Mouse (Mus musculus): ENCODE results near the gene Paqr9.

Gene Paqr9

DNA sequence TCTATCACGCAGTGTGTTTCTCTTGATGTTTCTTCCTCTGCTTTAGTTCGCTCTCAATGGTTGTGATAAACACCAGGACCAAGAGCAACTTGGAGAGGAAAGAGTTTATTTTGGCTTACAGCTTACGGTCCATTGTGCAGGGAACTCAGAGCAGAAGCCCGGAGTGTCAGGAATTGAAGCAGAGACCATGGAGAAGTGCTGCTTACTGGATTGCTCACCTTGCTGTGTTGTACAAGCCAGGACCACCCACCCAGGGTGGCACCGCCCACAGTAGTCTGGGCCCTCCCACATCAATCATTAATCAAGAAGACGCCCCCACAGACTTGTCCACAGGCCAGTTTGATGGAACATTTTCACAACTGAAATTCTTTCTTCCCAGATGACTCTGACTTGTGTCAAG, 18.0 kb downstream of the Paqr9 start:
- DNase-seq (ENCODE audit: low spot score in 2 of 2): no peak

DNA sequence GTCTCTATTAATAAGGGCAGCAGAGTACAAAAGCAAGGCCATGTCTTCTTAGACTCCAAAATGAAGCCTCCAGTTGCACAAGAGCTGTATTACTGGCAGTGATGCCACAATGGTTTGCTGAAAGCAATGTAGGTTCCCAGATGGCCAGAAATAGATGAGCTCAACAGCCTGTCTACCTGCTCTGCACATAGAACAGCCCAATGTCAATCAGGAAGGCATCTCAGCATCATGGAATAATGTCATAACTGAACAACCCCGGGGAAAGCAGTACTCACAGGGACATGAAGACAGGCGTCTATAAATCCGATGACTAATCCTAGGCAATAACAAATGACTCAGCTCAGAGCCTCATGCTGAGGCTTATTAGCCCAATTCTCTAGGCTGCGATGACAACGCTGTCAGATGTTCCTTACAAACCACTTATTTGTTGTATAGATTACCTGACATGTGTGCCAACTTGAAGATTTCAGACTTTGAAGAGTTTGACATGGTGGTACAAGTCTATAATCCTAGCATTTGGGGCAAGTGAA, 19.0 kb downstream of the Paqr9 start:
- DNase-seq (ENCODE audit: low spot score in 2 of 2): no peak

DNA sequence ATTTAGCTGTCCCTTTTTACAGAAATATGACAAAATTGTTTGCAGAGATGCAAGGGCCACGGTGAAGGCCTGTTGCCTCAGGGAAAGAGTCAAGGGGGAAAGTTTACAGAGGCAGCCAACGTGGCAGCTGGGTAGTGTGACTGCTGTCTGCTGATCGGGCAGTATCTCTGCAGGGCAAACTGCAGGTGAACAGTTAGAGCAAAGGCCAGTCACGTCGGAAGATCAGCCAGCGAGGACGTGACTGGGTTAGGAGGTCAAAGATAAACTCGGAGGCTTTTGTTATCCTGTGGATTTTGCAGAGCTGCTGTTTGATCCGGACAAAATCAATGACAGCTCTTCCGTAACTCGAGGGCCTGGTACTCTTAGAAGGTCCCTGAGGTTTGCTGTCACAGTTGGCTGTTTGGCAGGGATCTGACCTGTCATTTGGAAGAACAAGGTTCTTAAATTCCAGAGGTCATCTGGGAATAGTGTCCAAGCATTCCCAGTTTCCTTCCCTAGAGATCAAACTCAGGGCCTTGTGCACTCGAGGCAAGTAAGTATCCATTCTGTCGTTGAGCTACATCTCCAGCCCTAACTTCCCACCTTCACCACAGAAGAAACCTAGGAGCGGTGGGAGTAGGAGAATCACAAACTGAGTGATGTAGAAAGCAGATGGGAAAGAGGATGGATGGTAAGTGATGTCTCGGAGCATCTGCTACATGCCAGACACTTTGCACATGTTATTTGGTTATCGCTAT, 21.7 kb downstream of the Paqr9 start:
- DNase-seq (ENCODE audit: low spot score in 2 of 2): no peak

DNA sequence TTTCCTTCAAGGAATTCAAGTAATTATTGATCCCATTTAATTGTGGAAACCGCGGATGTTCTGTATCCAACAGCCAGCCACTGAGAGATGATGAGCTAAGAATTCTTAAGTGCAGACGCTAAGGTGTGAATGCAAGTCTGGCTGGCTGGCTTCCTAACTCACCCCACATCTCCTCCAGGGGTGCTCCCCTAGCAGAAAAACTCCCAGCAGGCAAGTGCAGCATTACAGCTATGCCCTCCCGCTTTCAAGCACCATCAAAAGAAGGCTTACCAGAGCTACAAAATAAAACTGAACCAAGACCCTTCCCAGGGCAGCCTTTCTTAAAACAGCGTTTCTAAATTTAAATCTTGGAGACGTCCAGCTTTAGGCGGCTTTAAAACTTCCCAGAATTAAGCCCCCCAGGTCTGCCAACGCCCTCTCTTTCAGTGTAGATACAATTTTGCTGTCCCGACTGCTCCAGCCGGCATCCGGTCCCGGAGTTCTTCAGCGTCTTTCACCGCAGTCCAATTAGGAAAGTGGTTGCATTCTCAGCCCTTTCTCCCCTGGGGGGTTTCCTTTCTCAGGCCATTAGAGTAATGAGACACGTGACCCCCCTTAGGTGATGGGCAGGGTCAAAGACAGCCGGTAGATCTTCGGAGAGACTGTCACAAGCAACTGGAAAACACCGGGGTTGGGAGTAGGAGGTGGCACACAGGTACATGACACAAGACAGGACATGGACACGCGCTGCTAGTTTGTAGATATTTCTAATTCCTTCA, 22.5 kb downstream of the Paqr9 start:
- no peak for DNase-seq (ENCODE audit: low spot score in 2 of 2)

DNA sequence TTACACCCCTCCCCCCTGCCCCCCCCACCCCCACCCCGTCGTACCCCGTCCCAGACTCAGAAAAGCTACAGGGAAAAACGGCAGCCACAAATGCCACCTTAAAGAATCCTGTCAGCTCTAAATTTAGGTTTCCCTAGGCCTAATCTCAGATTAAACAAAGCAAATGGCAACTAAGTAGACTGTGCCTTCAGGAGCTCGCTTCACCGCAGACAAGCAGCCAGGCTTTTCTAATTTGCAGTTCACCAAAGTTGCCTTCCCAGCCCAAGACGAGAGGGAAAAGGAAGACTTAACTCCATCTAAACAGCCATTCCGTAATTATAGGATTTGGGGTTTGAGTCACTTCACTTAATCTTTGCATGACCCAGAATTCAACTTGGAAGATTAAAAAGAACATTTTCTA, 23.1 kb downstream of the Paqr9 start:
- DNase-seq (ENCODE audit: low spot score in 2 of 2): no peak

DNA sequence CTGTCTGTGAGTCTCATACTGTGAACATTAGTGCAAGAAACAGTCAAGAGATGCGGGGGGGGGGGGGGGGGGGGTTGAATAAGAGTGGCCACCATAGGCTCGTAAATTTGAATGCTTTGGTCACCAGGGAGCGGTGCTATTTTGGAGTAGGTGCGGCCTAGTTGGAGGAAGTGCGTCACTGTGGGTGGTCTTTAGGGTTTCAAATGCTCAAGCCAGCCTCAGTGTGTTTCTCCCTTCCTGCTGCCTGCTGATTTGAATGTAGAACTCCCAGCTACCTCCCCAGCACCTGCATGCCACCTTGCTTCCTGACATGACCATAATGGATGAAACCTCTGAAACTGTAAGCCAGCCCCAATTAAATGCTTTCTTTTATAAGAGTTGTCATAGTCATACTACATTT, 26.6 kb downstream of the Paqr9 start:
- no peak for DNase-seq (ENCODE audit: low spot score in 2 of 2)

DNA sequence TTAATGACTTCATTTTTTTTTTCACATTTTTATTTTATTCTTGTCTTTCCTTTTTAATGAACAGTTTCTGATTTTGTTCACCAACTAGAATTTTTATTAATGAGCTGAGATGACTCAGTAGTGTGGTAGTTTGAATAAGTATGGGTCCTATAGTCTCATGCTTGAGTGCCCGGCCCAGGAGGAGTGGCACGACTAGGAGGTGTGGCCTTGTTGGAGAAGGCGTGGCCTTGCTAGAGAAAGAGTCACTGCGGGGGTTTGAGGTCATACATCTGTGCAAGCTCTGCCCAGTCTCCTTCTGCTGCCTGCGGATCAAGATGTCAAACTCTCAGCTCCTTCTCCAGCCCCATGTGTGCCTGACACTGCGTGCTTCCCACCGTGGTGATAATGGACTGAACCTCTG, 28.6 kb downstream of the Paqr9 start:
- DNase-seq (ENCODE audit: low spot score in 2 of 2): no peak

DNA sequence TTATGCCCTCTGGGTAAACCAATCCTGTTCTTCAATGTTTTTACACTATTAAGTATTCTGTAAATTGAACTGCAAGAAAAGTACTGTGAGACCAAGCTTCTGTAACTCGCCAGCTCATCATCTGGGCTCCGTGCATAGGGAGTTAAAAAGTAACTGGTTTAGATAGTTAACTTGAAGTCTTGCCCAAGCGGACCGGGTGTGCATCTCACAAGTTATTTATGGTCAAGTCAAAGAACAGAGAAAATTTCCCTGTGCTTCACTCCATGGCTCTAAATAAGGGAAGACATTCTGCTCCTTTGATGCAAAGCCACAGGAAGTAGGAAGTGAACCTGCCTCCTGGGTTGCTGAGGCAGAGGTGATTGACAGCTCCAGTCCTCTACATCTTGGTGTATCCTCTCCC, 34.8 kb downstream of the Paqr9 start:
- no peak for DNase-seq (ENCODE audit: low spot score in 2 of 2)

DNA sequence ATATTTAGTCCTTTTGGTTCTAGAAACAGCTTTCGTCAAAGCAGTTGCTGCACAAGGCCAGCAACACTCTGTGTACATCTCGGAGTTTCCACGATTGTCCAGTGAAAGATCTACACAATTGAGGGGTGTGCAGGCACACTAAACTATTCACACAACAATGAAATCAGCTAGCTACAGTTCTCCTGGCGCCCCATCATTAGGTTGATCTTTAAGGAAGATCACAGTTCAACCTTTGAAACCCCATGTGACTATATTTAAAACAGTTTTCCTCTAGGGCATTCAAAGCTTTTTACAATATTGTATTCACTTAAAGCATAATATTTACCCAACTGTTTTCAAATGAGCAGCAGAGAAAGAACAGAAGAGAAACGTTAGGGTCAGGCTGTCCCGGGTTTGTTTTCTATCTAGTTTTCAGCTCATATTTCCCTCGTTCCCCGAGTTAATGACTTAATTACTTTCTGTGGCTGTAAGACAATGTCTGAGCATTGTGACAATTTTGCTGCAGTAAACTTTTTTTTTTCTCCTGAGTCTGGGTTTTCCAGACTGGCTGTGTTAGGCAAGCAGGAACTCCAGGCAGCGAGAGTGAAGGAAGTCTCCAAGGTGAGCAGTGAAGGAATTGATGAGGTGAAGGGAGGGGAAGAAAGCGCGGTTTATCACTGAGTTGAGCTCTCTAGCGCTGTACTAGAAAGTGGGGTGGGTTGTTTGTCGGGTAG, 38.2 kb downstream of the Paqr9 start:
- DNase-seq (ENCODE audit: low spot score in 2 of 2): no peak

DNA sequence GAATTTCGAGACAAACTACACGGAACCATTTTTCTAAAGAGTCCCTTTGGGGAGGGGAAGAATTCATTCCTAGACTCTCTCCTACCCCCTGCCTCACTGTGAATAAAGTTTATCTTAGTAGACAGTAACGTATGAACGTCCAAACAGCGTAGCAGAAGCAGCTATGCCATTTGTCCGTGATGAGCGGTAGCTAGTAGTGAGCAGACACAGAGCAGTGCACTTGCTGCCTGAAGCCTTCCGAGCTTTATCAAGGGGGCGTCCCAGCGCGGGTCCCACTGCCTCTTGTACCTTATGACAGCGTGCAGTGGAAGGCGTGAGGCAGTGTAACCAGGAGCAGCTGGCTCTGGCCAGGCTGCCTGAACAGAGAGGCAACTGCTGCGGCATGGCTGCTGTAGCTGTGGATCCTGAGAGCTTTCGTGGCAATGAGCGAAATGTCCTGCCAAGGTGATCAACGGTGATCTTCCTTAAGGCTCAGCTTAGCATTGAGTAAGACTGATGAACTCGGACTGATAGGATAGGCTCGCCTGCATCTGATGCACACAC, 38.8 kb downstream of the Paqr9 start:
- no peak for DNase-seq (ENCODE audit: low spot score in 2 of 2)

DNA sequence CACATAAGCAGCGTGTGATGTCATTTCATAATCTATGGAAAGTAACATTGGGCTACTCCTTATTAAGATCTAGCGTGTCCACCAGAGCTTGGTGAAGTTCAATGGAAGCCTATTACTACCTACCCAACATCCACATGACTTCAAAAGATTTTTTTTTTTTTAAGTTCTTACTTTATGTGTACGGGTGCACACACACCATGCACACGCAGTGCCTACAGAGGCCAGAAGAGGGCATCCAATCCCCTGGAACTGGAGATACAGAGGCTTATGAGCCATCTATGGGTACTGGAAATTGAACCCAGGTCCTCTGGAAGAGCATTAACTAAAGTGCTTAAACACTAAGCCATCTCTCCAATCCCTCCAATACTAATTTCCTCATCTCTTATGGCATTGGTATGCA, 39.9 kb downstream of the Paqr9 start:
- DNase-seq (ENCODE audit: low spot score in 2 of 2): no peak

DNA sequence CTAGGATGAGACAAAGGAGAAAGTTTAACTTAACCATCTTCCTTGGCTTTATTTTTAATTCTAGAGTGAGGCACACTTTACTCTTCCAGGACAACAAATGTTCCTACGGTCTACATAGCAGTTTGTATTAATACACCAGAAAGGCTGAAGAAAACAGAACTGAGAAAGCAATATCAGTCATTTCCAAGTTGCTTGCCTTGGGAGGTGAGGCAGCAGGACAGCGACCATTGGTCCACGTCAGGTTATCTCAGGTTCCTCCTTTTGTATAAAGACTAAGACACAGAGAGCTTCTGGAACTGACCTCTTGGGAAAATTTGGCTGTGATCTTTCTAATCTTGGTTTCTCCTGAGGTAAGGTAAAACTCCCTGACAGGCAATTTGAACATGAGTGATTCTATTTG, 43.4 kb downstream of the Paqr9 start:
- DNase-seq (ENCODE audit: low spot score in 2 of 2): no peak

DNA sequence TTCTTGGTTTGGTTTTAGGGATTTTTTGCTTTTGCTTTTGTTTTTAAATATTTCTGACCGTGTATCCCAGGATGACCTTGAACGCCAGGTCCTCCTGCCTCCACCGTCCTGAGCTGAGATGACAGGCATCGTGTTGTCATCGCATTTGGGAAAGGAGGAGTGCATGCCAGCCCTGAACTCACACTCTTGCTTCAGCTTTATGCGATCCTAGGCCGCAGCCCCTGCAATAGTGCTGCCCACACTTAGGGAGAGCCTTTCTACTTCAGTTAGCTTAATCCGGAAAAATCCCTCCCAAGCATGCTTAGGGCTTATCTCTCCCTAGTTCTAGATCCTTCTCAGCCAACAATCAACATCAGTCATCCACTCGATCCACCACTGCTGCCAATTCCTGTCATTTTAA, 43.9 kb downstream of the Paqr9 start:
- DNase-seq (ENCODE audit: low spot score in 2 of 2): no peak

DNA sequence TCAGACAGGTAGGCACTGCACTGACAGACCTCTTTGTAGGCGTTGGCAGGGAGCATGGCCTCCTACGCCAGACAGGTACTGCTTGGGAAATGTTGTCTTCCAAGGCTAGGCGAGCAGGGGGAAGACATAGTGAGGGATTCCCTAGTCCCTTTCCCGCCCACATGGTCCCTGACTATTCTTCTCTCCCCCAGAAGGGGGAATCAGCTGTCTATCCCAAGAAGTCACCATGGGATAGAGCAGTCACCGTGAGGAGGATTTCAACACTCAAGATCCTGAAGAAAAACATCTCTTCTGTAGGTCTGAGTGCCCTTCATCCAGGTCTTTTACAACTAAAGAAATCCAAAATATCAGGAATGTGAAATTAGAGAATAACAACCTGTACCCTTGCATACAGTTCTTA, 47.7 kb downstream of the Paqr9 start:
- DNase-seq (ENCODE audit: low spot score in 2 of 2): no peak

DNA sequence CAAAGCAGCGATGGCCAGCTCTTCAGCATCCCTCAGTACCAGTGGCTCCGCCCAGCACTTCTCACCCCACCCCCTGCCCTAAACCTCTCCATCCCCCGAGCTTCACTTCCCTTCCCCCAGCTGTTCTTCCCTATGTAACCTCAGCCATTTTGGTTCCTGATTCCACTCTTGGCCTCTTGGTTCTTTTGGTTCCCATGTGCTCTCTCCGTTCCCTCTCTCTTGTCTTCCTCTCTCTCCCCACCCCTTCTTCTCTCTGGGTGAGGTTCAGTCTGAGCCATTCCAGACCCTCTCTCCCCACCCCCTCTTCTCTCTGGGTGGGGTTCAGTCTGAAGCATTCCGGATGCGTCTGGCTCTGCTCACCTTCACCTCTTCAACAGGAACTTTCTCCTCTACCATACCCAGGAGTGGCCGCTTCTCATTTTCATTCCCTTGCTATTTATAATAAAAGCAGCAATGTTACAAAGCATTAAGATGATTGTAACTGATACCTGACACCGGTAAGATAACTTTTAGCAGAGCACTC, 52.9 kb downstream of the Paqr9 start:
- no peak for DNase-seq (ENCODE audit: low spot score in 2 of 2)

DNA sequence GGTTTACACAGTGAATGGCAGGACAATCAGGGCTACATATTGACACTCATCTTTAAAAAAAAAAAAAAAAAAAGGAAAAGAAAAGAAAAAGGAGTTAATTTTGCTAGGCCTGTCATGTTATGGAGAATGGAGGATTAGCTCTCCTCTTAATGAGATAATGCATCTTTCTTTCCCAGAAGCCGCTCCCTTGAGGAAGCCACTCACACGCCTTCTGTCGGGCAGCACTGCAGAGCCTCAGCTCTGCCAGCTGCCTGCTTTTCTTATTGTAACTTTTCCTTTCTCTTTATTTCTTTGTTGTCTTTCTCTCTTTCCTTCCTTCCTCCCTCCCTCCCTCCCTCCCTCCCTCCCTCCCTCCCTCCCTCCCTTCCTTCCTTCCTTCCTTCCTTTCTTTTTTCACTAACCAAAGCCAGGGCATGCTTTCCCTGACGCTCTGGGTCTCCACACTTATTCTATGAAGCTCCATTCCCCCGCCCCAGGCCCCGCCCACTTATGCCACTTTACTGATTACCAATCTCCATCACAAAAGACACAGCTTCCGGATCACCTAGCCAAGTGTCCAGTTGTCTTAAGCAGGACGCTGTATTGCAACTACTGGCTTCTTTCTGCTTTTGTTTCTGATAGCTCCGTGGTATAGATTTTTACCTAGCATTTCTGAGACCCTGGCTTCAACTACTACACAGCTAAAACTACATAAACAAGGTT, 54.1 kb downstream of the Paqr9 start:
- no peak for DNase-seq (ENCODE audit: low spot score in 2 of 2)

DNA sequence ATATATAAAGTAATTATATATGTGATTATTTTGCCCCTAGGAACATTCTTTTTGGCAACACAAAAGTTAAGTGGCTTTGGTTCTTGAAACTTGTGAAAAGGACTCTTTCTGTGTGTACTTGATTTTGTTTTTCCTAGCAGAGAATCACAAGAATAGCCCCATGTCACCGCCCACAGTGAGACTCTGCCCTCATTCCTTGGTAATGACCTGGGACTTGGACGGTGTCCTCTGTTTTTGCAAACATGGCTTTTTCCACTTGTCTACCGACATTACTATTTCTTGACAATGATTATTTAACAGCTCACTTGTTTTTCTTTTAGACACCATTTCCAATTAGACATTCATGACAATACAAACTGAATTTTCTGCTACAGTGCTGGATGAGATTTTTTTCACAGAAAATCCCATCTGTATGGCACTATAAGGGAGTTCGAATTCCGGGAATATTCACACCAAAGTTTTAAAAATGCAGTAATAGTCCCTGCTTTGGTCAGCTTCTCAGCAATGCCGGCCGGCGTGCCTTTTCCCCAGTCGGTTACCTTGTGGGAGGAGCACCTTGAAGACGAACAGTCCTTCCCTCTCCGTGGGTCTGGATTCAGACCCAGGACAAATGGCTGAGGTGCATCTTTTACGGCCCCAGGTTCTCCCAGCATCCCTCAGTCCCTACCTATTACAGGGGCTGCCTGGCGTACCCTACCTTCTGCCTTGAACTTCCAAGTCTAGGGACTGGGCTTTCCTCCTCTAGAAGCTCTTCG, 55.6 kb downstream of the Paqr9 start:
- DNase-seq (ENCODE audit: low spot score in 2 of 2): no peak

DNA sequence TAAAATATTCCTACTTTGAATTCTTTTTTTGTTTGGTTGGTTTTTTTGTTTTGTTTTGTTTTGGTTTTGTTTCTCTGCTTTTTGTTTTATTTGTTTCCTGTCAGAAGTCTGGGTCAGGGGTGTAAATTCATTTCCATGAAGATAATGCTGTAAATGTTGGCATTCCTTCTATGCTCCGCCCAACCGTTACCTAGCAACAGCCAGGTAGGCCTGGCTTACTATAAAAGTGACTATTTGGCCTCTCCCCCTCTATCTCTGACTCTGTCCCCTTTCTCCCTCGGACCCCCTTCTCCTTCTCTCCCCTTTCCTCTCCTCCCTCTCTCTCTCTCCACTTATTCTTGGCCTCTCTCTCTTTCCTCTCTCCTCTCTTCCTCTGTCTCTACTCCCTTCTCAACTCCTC, 56.5 kb downstream of the Paqr9 start:
- no peak for DNase-seq (ENCODE audit: low spot score in 2 of 2)
